Mouse (Mus musculus) cerebellum, postnatal 4 days (tissue): ENCODE data around the gene Efna5.
A peak's percentile ranks its signal among the peaks of the same experiment; 100 is the strongest.

Experiments used
- DNase-seq, 2 experiments: peaks; one replicate each; pipeline ENCODE4 v3.0.0; 2022; ENCODE audit warnings: low spot score in 2 of 2, mixed read lengths in 1 of 2

The Efna5 gene

GRCm38 (mm10) chr17:62706418-62706817 is 174.7 kb downstream of the Efna5 start:
- DNase-seq = no peak

- no peak for DNase-seq
These were observed 178.9 kb downstream of the Efna5 start for GRCm38 (mm10) chr17:62702020-62702814.

GRCm38 (mm10) chr17:62700791-62701602 is 180.1 kb downstream of the Efna5 start:
- DNase-seq = no peak

GRCm38 (mm10) chr17:62694958-62695437 is 186.1 kb downstream of the Efna5 start:
- no peak for DNase-seq

- no peak for DNase-seq
These were observed 188.9 kb downstream of the Efna5 start for GRCm38 (mm10) chr17:62692242-62692641.

GRCm38 (mm10) chr17:62691201-62691715 is 189.9 kb downstream of the Efna5 start:
- no peak for DNase-seq

- no peak for DNase-seq
These were observed 190.9 kb downstream of the Efna5 start for GRCm38 (mm10) chr17:62690256-62690655.

- no peak for DNase-seq
These were observed 191.5 kb downstream of the Efna5 start for GRCm38 (mm10) chr17:62689646-62690045.

GRCm38 (mm10) chr17:62687369-62687768 is 193.7 kb downstream of the Efna5 start:
- no peak for DNase-seq

- no peak for DNase-seq
These were observed 195.9 kb downstream of the Efna5 start for GRCm38 (mm10) chr17:62685181-62685580.

- DNase-seq = no peak
These were observed 198.0 kb downstream of the Efna5 start for GRCm38 (mm10) chr17:62683142-62683541.

GRCm38 (mm10) chr17:62681726-62682125 is 199.4 kb downstream of the Efna5 start:
- DNase-seq = no peak

- DNase-seq = no peak
These were observed 200.4 kb downstream of the Efna5 start for GRCm38 (mm10) chr17:62680737-62681136.

GRCm38 (mm10) chr17:62676832-62677231 is 204.3 kb downstream of the Efna5 start:
- DNase-seq = no peak

GRCm38 (mm10) chr17:62676409-62676808 is 204.7 kb downstream of the Efna5 start:
- DNase-seq = no peak

GRCm38 (mm10) chr17:62675811-62676255 is 205.3 kb downstream of the Efna5 start:
- no peak for DNase-seq

GRCm38 (mm10) chr17:62672068-62672467 is 209.0 kb downstream of the Efna5 start:
- DNase-seq = no peak

- no peak for DNase-seq
These were observed 214.4 kb downstream of the Efna5 start for GRCm38 (mm10) chr17:62666761-62667160.

GRCm38 (mm10) chr17:62665823-62666222 is 215.3 kb downstream of the Efna5 start:
- no peak for DNase-seq

- DNase-seq = no peak
These were observed 216.4 kb downstream of the Efna5 start for GRCm38 (mm10) chr17:62664709-62665108.

- no peak for DNase-seq
These were observed 219.3 kb downstream of the Efna5 start for GRCm38 (mm10) chr17:62661801-62662200.

- DNase-seq = peak; percentile 27 to 55
These were observed 221.5 kb downstream of the Efna5 start for GRCm38 (mm10) chr17:62659501-62660175.
